Mouse (Mus musculus) ES-E14 (cell line): ENCODE measurements around the gene Mepe.

Experiments used
- CHD2 ChIP-seq: IDR thresholded peaks from 2 replicates; pipeline ENCODE4 v1.6.1; 2014; ENCODE audit warnings: mild to moderate bottlenecking, low read depth, low read length, inconsistent platforms
- HCFC1 ChIP-seq: IDR thresholded peaks from 2 replicates; pipeline ENCODE4 v1.6.1; 2012; ENCODE audit warnings: low read length, inconsistent platforms, borderline replicate concordance; ENCODE audit not compliant: insufficient read depth
- ZNF384 ChIP-seq: IDR thresholded peaks from 2 replicates; pipeline ENCODE4 v1.6.1; 2012; ENCODE audit warnings: low read depth, low read length, inconsistent platforms

DNA sequence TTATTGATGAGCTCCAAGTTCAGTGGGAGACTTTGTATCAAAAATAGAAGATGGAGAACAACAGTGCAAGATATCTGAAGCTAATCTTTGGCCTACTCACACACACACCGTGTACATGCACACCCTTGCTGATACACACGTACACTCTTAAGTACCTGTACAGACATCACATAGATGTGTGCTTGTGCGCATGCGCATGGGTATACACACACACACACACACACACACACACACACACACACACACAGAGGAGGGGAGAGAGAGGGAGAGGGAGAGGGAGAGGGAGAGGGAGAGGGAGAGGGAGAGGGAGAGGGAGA, 15.3 kb downstream of the Mepe start:
- TF ChIP-seq HCFC1 (no peak), CHD2 (no peak), ZNF384 (no peak)
